Mouse (Mus musculus): ENCODE data around the gene Lclat1. TPM values are rescaled to one million over a fixed set of nuclear protein-coding genes. Genes with fewer than 3 reads are reported as not detected.

Gene Lclat1
- polyA plus RNA-seq (2017; shearing (Covaris generic)) = 10 to 100 TPM; 83.5 to 84.1 TPM

GRCm38 (mm10) chr17:73107158-73108157 is at the start of gene Lclat1:
TSS of gene Lclat1 (plus strand) at chr17:73107985.
- peak; percentile 93 for ATAC-seq

- no peak for ATAC-seq
Measured at GRCm38 (mm10) chr17:73058319-73058718, 49.5 kb upstream of the Lclat1 start.

GRCm38 (mm10) chr17:73060224-73060896 is 47.4 kb upstream of the Lclat1 start:
- no peak for ATAC-seq

- ATAC-seq = no peak
Measured at GRCm38 (mm10) chr17:73060897-73061252, 46.9 kb upstream of the Lclat1 start.

- no peak for ATAC-seq
Measured at GRCm38 (mm10) chr17:73062701-73063100, 45.1 kb upstream of the Lclat1 start.

- no peak for ATAC-seq
Measured at GRCm38 (mm10) chr17:73063299-73063698, 44.5 kb upstream of the Lclat1 start.

GRCm38 (mm10) chr17:73063781-73064180 is 44.0 kb upstream of the Lclat1 start:
- no peak for ATAC-seq

GRCm38 (mm10) chr17:73066387-73067169 is 41.2 kb upstream of the Lclat1 start:
- no peak for ATAC-seq

GRCm38 (mm10) chr17:73067423-73067822 is 40.4 kb upstream of the Lclat1 start:
- peak; percentile 74 for ATAC-seq

GRCm38 (mm10) chr17:73068321-73068992 is 39.3 kb upstream of the Lclat1 start:
- no peak for ATAC-seq

- no peak for ATAC-seq
Measured at GRCm38 (mm10) chr17:73070466-73070865, 37.3 kb upstream of the Lclat1 start.

- no peak for ATAC-seq
Measured at GRCm38 (mm10) chr17:73071725-73072263, 36.0 kb upstream of the Lclat1 start.

GRCm38 (mm10) chr17:73072286-73072685 is 35.5 kb upstream of the Lclat1 start:
- no peak for ATAC-seq

GRCm38 (mm10) chr17:73074631-73075030 is 33.2 kb upstream of the Lclat1 start:
- no peak for ATAC-seq

GRCm38 (mm10) chr17:73075238-73075890 is 32.4 kb upstream of the Lclat1 start:
- ATAC-seq = no peak

- no peak for ATAC-seq
Measured at GRCm38 (mm10) chr17:73077638-73078037, 30.1 kb upstream of the Lclat1 start.

- peak; percentile 34 for ATAC-seq
Measured at GRCm38 (mm10) chr17:73081360-73082133, 26.2 kb upstream of the Lclat1 start.

GRCm38 (mm10) chr17:73082506-73083196 is 25.1 kb upstream of the Lclat1 start:
- ATAC-seq = no peak

- peak; percentile 94 for ATAC-seq
Measured at GRCm38 (mm10) chr17:73087045-73087910, 20.5 kb upstream of the Lclat1 start.

All from CD4-positive, CD25-positive, alpha-beta regulatory T cell, adult 4 months (primary cell).